Mouse (Mus musculus) hindbrain, embryonic 15.5 days (tissue): ENCODE results near the gene Phlda1. TPM values are rescaled to one million over a fixed set of nuclear protein-coding genes. Genes with fewer than 3 reads are reported as not detected.
"Not testable (repeated sequence)": the region's sequence is repeated elsewhere in the genome, so short reads cannot be mapped to it uniquely, and the experiment has no call there.

Experiments
- ATAC-seq: fragments of 200-750 bp; cut with Nextera tagmentation; 2 replicates; pipeline ENCODE4 v1.8.0; 2017; ENCODE audit warnings: low read depth, moderate number of reproducible peaks, moderate TSS enrichment; ENCODE audit not compliant: low FRiP score
- H3K27ac ChIP-seq: fragments of 300-500 bp; sonication (generic); replicated peaks from 2 replicates; pipeline ENCODE4 v1.5.1; 2015; ENCODE audit warnings: mild to moderate bottlenecking, inconsistent platforms
- H3K27me3 ChIP-seq: fragments of 300-500 bp; sonication (generic); 2 replicates; pipeline ENCODE4 v1.6.1; 2015; ENCODE audit warnings: control low read depth, inconsistent platforms
- H3K36me3 ChIP-seq: fragments of 300-500 bp; sonication (generic); 2 replicates; pipeline ENCODE4 v1.6.1; 2015; ENCODE audit warnings: control low read depth, inconsistent platforms
- H3K4me1 ChIP-seq: fragments of 300-500 bp; sonication (generic); replicated peaks from 2 replicates; pipeline ENCODE4 v1.6.1; 2015; ENCODE audit warnings: control low read depth, inconsistent platforms
- H3K4me2 ChIP-seq: fragments of 300-500 bp; sonication (generic); 2 replicates; pipeline ENCODE4 v1.6.1; 2015; ENCODE audit warnings: moderate library complexity, mild to moderate bottlenecking, inconsistent platforms
- H3K4me3 ChIP-seq: fragments of 300-500 bp; sonication (generic); 2 replicates; pipeline ENCODE4 v1.5.1; 2015; ENCODE audit warnings: mild to moderate bottlenecking, inconsistent platforms
- H3K9ac ChIP-seq: fragments of 300-500 bp; sonication (generic); 2 replicates; pipeline ENCODE4 v1.6.1; 2015; ENCODE audit warnings: inconsistent platforms
- H3K9me3 ChIP-seq: fragments of 300-500 bp; sonication (generic); 2 replicates; pipeline ENCODE4 v1.6.1; 2016; ENCODE audit warnings: control low read depth, inconsistent platforms
- WGBS: fragments of 180-500 bp; shearing (Covaris S2); methylation state at CpG from one replicate; pipeline ENCODE4 v1.1.7; 2015; 5-methylcytosine and 5-hydroxymethylcytosine counted together
- polyA plus RNA-seq: library from polyadenylated mRNA; unstranded; fragments of >200 nt; fragmentation: Nextera tagmentation; extraction: Ambion mirVana; gene quantifications from 2 replicates; pipeline ENCODE4 v1.2.1, GENCODE M21; 2015

The Phlda1 gene
- polyA plus RNA-seq, 1 experiment from 2014 or later, result 68.2 TPM

DNA sequence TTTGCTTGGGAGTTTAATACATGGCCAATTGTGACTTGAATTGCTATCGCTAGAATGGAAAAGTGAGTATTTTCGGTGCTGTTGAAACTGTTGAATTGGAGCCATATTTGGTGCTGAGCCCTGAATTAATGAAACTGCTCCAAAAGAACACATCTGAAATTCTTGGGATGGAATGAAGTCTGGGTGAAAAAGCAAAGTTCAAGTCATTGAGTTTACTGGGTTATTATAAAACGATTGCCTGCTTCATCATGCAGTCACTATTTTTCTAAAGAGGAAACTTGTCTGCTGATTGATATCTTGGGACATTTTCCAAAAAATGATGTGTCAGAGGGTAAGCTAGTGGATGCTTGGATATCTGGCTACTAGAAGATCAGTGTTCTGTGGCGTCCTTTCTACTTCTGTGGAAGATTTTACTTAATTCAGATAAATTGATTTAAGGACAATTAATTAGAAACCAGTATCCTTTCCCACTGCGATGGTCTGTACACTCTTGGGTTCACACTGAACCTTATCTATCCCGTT, 29.0 kb upstream of the Phlda1 start:
- peaks cover 52% of the 10 kb centered on the region for H3K4me1 ChIP-seq
- no peak overlapping the region for H3K27ac ChIP-seq
- no peak for ATAC-seq
- no peaks in the 10 kb centered on the region for H3K27me3 ChIP-seq
- H3K36me3 ChIP-seq, result peaks cover 9% of the 10 kb centered on the region
- 84% methylated on average over 6 of the region's 6 CpGs for WGBS
- H3K4me2 ChIP-seq, result peak overlapping the region; percentile 40; the same call in 1 of the 2 replicates
- H3K9me3 ChIP-seq, result no peaks in the 10 kb centered on the region
- no peak overlapping the region for H3K4me3 ChIP-seq
- no peak overlapping the region for H3K9ac ChIP-seq

DNA sequence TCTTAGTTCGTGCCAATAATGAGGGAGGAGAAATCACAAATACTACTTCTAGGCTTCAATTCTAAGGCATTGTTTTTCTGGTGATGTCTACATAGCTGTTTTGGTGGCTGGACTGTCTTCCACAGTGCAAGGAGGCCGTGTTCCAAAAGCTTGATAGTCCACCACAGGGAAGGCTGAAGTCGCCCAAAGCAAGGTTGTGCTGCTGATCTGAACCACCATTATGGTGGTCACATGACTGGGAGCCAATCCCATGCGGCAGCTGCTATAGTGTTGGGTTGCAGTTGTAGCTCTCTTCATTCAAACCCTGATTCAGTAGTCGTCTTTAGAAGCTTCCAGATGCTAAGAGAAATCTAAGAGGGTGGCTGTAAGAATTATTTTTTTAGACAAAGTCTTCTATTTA, 26.5 kb upstream of the Phlda1 start:
- H3K27me3 ChIP-seq, result no peaks in the 10 kb centered on the region
- peaks cover 40% of the 10 kb centered on the region for H3K4me1 ChIP-seq
- H3K36me3 ChIP-seq, result peaks cover 23% of the 10 kb centered on the region
- H3K9ac ChIP-seq, result no peak overlapping the region
- H3K27ac ChIP-seq, result no peak overlapping the region
- no peak for ATAC-seq
- no peak overlapping the region for H3K4me2 ChIP-seq
- H3K9me3 ChIP-seq, result no peaks in the 10 kb centered on the region
- 83% methylated on average over 5 of the region's 5 CpGs for WGBS
- H3K4me3 ChIP-seq, result no peak overlapping the region

DNA sequence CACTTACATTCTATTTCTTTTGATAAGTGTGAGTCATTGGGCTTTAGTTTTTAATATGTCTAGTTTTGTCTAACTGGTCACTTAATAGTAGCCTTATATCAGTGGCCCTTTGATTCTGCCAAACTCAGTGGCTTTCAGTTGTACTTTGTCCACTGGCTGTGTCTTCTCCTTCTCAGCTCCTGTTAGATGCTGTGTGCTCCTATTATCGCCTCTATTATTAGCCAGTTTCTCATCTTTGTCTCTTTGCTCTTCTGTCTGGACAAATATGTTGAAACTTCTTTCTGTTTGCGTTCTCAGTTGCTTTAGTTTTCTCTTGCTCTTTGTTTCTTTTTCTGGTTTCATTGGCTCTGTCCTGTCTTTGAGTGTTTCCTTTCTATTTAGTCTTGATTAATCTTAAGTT, 23.4 kb upstream of the Phlda1 start:
- Histone ChIP-seq H3K9me3 (no peaks in the 10 kb centered on the region), H3K4me1 (0 out of 2 replicates have a peak, but pooled peaks cover 10% of the 10 kb centered on the region), H3K4me2 (no peak overlapping the region), H3K27me3 (no peaks in the 10 kb centered on the region), H3K36me3 (peaks cover 38% of the 10 kb centered on the region), H3K27ac (no peak overlapping the region), H3K9ac (no peak overlapping the region), H3K4me3 (no peak overlapping the region)
- WGBS, result 93% methylated on average over 2 of the region's 2 CpGs
- no peak for ATAC-seq

DNA sequence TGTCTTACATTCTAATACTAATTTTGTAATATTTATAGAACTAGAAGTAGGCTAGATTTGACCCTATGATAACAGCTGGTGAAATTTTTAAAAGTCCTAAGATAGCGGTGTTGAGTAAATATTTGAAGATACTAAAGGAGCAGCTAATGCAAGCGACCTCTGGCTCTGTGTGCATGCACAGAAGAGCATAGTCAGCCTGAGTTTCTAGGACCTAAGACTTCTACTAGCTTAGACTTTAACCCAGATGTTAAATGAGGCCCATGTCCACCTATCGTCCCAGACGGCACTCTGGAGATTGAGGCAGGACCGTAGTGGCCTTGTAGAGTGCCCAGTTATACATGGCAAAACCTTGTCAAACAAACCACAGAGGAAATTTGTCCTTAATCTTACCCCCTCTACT, 22.0 kb upstream of the Phlda1 start:
- no peak for ATAC-seq
- no peak overlapping the region for H3K27ac ChIP-seq
- WGBS, result 89% methylated on average over 5 of the region's 5 CpGs
- no peak overlapping the region for H3K4me3 ChIP-seq
- no peak overlapping the region for H3K4me2 ChIP-seq
- H3K9ac ChIP-seq, result no peak overlapping the region
- no peaks in the 10 kb centered on the region for H3K9me3 ChIP-seq
- no peaks in the 10 kb centered on the region for H3K27me3 ChIP-seq
- peaks cover 46% of the 10 kb centered on the region for H3K36me3 ChIP-seq
- 0 out of 2 replicates have a peak, but pooled peaks cover 2% of the 10 kb centered on the region for H3K4me1 ChIP-seq

DNA sequence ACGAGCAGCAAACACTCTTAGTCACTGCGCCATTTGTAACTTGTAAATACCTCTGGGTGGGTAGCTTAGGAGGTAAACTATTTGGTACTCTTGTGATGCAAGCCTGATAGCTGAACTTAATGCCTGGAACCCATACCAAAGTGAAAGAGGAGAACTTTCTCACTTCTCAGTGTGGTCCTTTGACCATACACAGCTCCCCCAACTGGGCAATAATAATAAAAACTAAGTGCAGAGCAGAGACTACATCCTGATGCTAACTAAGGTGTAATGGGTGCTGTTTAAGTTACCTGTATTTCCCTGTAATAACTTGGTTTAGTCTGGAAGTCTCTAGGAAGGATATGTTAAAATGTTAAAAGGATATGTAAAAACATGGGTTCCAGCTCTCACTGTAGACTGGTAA, 17.3 kb upstream of the Phlda1 start:
- WGBS, result 90% methylated on average over 2 of the region's 2 CpGs

DNA sequence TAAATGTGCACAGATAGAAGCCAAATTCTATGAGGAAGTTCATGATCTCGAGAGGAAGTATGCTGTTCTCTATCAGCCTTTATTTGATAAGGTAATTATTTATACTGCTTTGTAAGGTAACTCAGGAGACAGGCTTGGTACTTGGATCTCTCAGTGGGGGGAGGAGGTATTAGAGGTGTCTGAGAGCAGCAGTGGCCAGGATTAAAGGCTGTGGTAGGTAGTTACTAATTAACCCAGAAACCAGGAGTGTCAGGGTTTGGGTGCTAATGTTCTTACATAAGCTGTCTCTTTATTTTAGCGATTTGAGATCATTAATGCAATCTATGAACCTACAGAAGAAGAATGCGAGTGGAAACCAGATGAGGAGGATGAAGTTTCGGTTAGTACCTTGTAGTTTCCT, 16.0 kb upstream of the Phlda1 start:
- H3K36me3 ChIP-seq, result peaks cover 58% of the 10 kb centered on the region
- not testable (repeated sequence) for H3K9me3 ChIP-seq, H3K27ac ChIP-seq, ATAC-seq, H3K4me1 ChIP-seq, H3K27me3 ChIP-seq, H3K9ac ChIP-seq, H3K4me3 ChIP-seq, H3K4me2 ChIP-seq
- WGBS, result 87% methylated on average over 4 of the region's 4 CpGs

More for the DNA sequence above, 17.3 kb upstream of the Phlda1 start:
- Histone ChIP-seq H3K4me3 (no peak overlapping the region), H3K4me2 (no peak overlapping the region), H3K27ac (no peak overlapping the region), H3K27me3 (no peaks in the 10 kb centered on the region), H3K36me3 (peaks cover 58% of the 10 kb centered on the region), H3K9ac (no peak overlapping the region), H3K4me1 (no peaks in the 10 kb centered on the region), H3K9me3 (no peaks in the 10 kb centered on the region)
- no peak for ATAC-seq

DNA sequence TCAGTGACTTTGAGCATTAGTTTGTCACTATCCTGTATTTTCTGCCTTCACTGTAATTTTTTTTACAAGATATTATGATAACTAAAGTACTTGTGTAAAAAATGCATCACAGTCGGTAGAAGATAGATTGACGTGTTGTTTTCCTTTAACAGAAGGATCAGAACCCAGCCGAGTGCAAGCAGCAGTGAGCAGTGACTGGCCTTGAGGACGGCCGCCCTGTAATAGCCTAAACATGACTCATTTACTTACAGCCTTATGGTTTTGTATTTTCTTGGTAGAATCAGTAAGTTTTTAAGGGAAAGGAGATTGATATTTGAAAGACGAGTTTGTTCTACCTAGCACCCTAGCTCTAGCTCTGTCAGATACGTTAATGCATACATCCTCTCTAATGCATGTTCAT, 10.2 kb upstream of the Phlda1 start:
- 94% methylated on average over 7 of the region's 7 CpGs for WGBS
- Histone ChIP-seq H3K27ac (no peak overlapping the region), H3K9ac (no peak overlapping the region), H3K4me3 (no peak overlapping the region), H3K4me1 (no peaks in the 10 kb centered on the region), H3K36me3 (peaks cover 53% of the 10 kb centered on the region), H3K4me2 (no peak overlapping the region), H3K9me3 (no peaks in the 10 kb centered on the region), H3K27me3 (no peaks in the 10 kb centered on the region)
- no peak for ATAC-seq

DNA sequence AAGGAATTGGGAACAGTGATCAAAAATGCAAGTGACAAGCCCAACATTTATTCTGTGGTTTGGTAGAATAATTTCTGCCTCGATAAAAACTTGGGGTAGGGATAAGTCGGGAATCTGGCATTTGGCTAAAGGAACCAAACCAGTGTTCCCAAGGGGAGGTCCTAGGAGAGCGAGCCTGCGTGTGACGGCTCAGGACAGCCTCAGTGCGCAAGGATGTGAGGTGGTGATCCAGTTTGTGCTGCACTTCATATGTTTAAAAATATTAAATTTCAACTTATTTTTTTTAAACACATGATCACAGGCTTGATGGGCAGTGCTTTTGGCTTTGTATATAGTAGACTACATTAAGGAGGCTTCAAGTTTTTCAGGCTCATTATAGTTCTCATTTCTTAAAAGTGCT, 6.2 kb upstream of the Phlda1 start:
- Histone ChIP-seq H3K9me3 (no peaks in the 10 kb centered on the region), H3K4me1 (peaks cover 6% of the 10 kb centered on the region; the same call in 1 of the 2 replicates), H3K9ac (no peak overlapping the region), H3K27ac (no peak overlapping the region), H3K27me3 (no peaks in the 10 kb centered on the region), H3K36me3 (peaks cover 27% of the 10 kb centered on the region), H3K4me2 (no peak overlapping the region), H3K4me3 (no peak overlapping the region)
- ATAC-seq, result no peak
- 63% methylated on average over 6 of the region's 6 CpGs for WGBS

DNA sequence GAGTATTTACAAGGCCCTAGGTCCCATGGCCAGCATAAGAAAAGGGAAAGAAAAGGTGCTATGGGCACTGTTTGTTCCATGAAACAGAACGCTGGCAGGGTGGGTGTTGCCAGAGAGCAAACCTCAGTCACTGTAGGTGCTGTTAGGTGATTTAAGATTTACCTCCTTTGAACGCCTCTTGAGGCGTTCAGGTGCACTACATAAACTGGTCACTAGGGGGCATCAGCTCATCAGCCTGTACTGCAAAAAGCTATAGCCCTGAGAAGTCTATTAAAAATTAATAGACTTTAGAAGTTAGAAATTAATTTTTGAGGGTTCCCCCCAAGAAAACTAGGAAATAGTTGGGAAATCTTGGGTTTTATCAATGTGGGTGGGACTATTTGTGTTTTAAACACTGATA, 3.0 kb upstream of the Phlda1 start:
- Histone ChIP-seq H3K9me3 (no peaks in the 10 kb centered on the region), H3K9ac (no peak overlapping the region), H3K4me1 (peaks cover 22% of the 10 kb centered on the region; the same call in 1 of the 2 replicates), H3K4me2 (no peak overlapping the region), H3K27me3 (no peaks in the 10 kb centered on the region), H3K4me3 (no peak overlapping the region), H3K27ac (no peak overlapping the region), H3K36me3 (peaks cover 6% of the 10 kb centered on the region; the same call in 1 of the 2 replicates)
- 7% methylated on average over 3 of the region's 3 CpGs for WGBS
- no peak for ATAC-seq

DNA sequence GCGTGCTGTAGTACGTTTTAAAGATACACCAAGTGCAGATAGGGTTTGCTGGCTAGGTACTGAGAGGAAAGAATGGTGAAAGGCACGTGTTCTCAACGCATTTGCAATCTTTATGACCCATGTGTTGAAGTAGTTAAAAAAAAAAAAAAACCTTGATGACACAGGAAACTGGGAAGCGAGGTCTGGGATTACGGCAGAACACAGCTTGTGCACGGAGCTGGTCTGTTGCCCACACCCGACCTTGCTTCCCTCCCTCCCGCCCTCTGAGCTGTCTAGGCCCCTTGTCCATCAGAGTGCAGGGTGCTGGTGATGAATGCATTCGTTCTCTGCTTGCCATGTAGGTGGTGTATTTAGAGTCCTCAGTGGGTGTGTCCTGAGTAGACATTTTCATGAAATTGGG, 2.4 kb upstream of the Phlda1 start:
- H3K27me3 ChIP-seq, result no peaks in the 10 kb centered on the region
- H3K4me2 ChIP-seq, result no peak overlapping the region
- H3K36me3 ChIP-seq, result no peaks in the 10 kb centered on the region
- 41% methylated on average over 10 of the region's 10 CpGs for WGBS
- no peak overlapping the region for H3K4me3 ChIP-seq
- no peak for ATAC-seq
- peaks cover 24% of the 10 kb centered on the region for H3K4me1 ChIP-seq
- H3K9ac ChIP-seq, result no peak overlapping the region
- H3K9me3 ChIP-seq, result no peaks in the 10 kb centered on the region
- H3K27ac ChIP-seq, result no peak overlapping the region

DNA sequence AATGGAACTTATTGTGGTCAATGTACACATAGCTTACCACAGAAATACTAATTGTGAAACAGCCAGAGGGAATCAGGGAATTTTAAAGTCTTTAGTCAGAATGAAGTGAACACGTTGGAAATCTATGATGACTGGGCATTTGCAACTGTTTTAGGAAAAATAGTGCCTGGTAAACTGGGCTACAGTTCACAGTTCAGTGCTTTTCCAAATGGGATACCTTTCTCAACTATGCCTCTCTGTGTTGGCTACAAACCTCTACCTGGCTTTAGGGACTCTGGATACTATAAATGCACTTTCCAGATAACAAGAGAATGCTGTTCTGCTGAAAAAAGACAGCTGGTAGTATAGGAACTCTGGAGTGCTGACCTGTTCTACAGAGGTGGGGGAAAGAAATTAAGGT, 1.5 kb upstream of the Phlda1 start:
- Histone ChIP-seq H3K9me3 (no peaks in the 10 kb centered on the region), H3K27me3 (no peaks in the 10 kb centered on the region), H3K27ac (no peak overlapping the region), H3K4me1 (peaks cover 33% of the 10 kb centered on the region), H3K9ac (no peak overlapping the region), H3K4me3 (no peak overlapping the region), H3K4me2 (no peak overlapping the region), H3K36me3 (no peaks in the 10 kb centered on the region)
- ATAC-seq, result no peak
- WGBS, result 71% methylated on average over 1 of the region's 1 CpGs

DNA sequence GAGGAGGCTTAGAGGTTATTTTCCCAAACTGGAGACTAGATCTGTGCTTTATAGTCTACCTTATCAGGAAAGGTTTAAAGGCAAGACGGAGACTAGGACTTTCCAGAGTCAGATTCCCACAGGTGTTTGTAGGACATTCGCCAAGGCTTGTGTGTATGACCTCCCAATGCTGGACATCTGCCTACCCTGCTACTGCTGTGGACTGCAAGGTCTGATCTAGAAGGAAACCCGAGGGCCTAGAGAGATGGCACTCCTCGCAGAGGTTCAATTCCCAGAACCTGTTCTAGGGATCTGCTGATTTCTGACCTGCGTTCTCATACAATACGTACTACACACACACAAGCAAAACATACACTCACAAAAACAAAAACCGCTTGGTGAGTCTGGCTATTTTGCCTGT, 680 bp upstream of the Phlda1 start:
- no peak overlapping the region for H3K9ac ChIP-seq
- no peaks in the 10 kb centered on the region for H3K27me3 ChIP-seq
- H3K4me1 ChIP-seq, result peaks cover 39% of the 10 kb centered on the region
- peak overlapping the region; percentile 96 for H3K4me2 ChIP-seq
- H3K4me3 ChIP-seq, result no peak overlapping the region
- H3K9me3 ChIP-seq, result no peaks in the 10 kb centered on the region
- no peak for ATAC-seq
- no peak overlapping the region; the same call in 1 of the 2 replicates for H3K27ac ChIP-seq
- no peaks in the 10 kb centered on the region for H3K36me3 ChIP-seq
- WGBS, result 60% methylated on average over 7 of the region's 7 CpGs

DNA sequence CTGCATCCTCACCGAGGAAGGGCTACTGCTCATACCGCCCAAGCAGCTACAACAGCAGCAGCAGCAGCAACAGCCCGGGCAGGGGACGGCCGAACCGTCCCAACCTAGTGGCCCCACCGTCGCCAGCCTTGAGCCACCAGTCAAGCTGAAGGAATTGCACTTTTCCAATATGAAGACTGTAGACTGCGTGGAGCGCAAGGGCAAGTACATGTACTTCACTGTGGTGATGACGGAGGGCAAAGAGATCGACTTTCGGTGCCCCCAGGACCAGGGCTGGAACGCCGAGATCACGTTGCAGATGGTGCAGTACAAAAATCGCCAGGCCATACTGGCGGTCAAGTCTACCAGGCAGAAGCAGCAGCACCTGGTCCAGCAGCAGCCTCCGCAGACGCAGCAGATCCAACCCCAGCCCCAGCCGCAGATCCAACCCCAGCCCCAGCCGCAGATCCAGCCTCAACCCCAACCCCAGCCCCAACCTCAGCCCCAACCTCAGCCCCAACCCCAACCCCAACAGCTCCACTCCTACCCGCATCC, 907 bp downstream of the Phlda1 start:
- H3K4me2 ChIP-seq, result peak overlapping the region; percentile 96
- peak overlapping the region; percentile 94 for H3K27ac ChIP-seq
- WGBS, result 0% methylated on average over 23 of the region's 23 CpGs
- peaks cover 39% of the 10 kb centered on the region for H3K4me1 ChIP-seq
- peak overlapping the region; percentile 86 for H3K4me3 ChIP-seq
- no peaks in the 10 kb centered on the region for H3K36me3 ChIP-seq
- peak overlapping the region; percentile 98 for H3K9ac ChIP-seq
- H3K27me3 ChIP-seq, result no peaks in the 10 kb centered on the region
- ATAC-seq, result peak; percentile 61
- no peaks in the 10 kb centered on the region for H3K9me3 ChIP-seq
